Mouse (Mus musculus) thymus, adult 2 months (tissue): ENCODE results near the gene Lyrm9.

Experiments used
- CTCF ChIP-seq: fragments of 200-500 bp; IDR thresholded peaks from 2 replicates; pipeline ENCODE4 v1.5.1; 2012; ENCODE audit warnings: mild to moderate bottlenecking, control low read depth, low read length, moderate library complexity, borderline replicate concordance; ENCODE audit not compliant: control insufficient read depth, poor library complexity, insufficient read depth; ENCODE audit errors: extremely low read depth
- POLR2A ChIP-seq: fragments of 200-500 bp; IDR thresholded peaks from 2 replicates; pipeline ENCODE4 v1.6.1; 2012; ENCODE audit warnings: mild to moderate bottlenecking, low read length, control low read depth, moderate library complexity; ENCODE audit not compliant: control insufficient read depth, poor library complexity, insufficient read depth; ENCODE audit errors: extremely low read depth

DNA sequence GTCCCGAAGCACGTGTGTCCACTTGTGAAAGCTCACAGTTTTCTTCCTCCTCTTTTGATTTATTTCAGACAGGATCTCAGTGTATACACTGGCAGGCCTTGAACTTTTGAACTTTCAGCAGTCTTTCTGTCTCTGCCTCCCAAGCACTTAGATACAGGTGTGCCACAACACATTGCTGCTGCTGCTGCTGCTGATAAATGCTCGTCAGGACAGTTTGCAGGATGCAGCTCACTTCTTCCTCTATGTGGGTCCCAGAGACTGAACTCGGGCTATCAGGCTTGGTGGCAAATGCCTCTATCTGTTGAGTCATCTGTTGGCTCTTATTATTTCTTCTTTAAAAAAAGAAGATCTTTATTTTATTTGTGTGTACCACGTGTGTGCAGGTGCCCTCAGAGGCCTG lies 13.8 kb downstream of the Lyrm9 start:
- TF ChIP-seq CTCF, result no peak
- TF ChIP-seq POLR2A, result no peak
